Mouse (Mus musculus) midbrain, embryonic 12.5 days (tissue): ENCODE results near the gene Lce1h. TPM values are rescaled to one million over a fixed set of nuclear protein-coding genes. Genes with fewer than 3 reads are reported as not detected.

ENCODE experiments used
- ATAC-seq: fragments of 200-750 bp; cut with Nextera tagmentation; 2 replicates; pipeline ENCODE4 v1.8.0; 2017; ENCODE audit warnings: low read depth, moderate TSS enrichment, moderate library complexity; ENCODE audit not compliant: low FRiP score
- H3K27ac ChIP-seq: fragments of 300-500 bp; sonication (generic); replicated peaks from 2 replicates; pipeline ENCODE4 v1.5.1; 2016; ENCODE audit warnings: mild to moderate bottlenecking
- H3K27me3 ChIP-seq: fragments of 300-500 bp; sonication (generic); 2 replicates; pipeline ENCODE4 v1.6.1; 2016; ENCODE audit warnings: mild to moderate bottlenecking
- H3K36me3 ChIP-seq: fragments of 300-500 bp; sonication (generic); 2 replicates; pipeline ENCODE4 v1.6.1; 2016
- H3K4me1 ChIP-seq: fragments of 300-500 bp; sonication (generic); 2 replicates; pipeline ENCODE4 v1.6.1; 2016
- H3K4me2 ChIP-seq: fragments of 300-500 bp; sonication (generic); replicated peaks from 2 replicates; pipeline ENCODE4 v1.6.1; 2016; ENCODE audit warnings: mild to moderate bottlenecking, moderate library complexity
- H3K4me3 ChIP-seq: fragments of 300-500 bp; sonication (generic); 2 replicates; pipeline ENCODE4 v1.5.1; 2016; ENCODE audit warnings: mild to moderate bottlenecking
- H3K9ac ChIP-seq: fragments of 300-500 bp; sonication (generic); replicated peaks from 2 replicates; pipeline ENCODE4 v1.6.1; 2016; ENCODE audit warnings: mild to moderate bottlenecking, moderate library complexity
- H3K9me3 ChIP-seq: fragments of 300-500 bp; sonication (generic); 2 replicates; pipeline ENCODE4 v1.6.1; 2016; ENCODE audit warnings: mild to moderate bottlenecking
- WGBS: fragments of 180-500 bp; shearing (Covaris S2); methylation state at CpG from one replicate; pipeline ENCODE4 v1.1.7; 2016; 5-methylcytosine and 5-hydroxymethylcytosine counted together
- polyA plus RNA-seq: library from polyadenylated mRNA; unstranded; fragments of >200 nt; fragmentation: Nextera tagmentation; extraction: Ambion mirVana; gene quantifications from 2 replicates; pipeline ENCODE4 v1.2.1, GENCODE M21; 2016

The Lce1h gene
- not detected in 2 replicates for polyA plus RNA-seq

GRCm38 (mm10) chr3:92764965-92765364 lies at the start of gene Lce1h:
Lce1h (minus strand) TSS chr3:92765065.
- no peak within 1 kb of the TSS for H3K9ac ChIP-seq
- WGBS, result 87% methylated on average over 1 of the region's 1 CpGs

GRCm38 (mm10) chr3:92807791-92808190 lies 42.9 kb upstream of the Lce1h start, which contains the start of gene Lce1k:
Lce1k (minus strand) TSS chr3:92807891.
- no peak within 1 kb of the TSS for H3K27ac ChIP-seq
- no peak within 1 kb of the TSS for H3K9ac ChIP-seq
- H3K36me3 ChIP-seq, result no peaks in the 10 kb centered on the region
- H3K4me2 ChIP-seq, result no peak within 1 kb of the TSS
- ATAC-seq, result no peak
- H3K9me3 ChIP-seq, result no peaks in the 10 kb centered on the region
- H3K4me1 ChIP-seq, result no peaks in the 10 kb centered on the region
- no peaks in the 10 kb centered on the region for H3K27me3 ChIP-seq
- H3K4me3 ChIP-seq, result no peak within 1 kb of the TSS

More at GRCm38 (mm10) chr3:92764965-92765364, at the start of gene Lce1h:
- no peak for ATAC-seq
- H3K36me3 ChIP-seq, result no peaks in the 10 kb centered on the region
- H3K4me1 ChIP-seq, result no peaks in the 10 kb centered on the region
- no peaks in the 10 kb centered on the region for H3K27me3 ChIP-seq
- H3K27ac ChIP-seq, result no peak within 1 kb of the TSS
- no peak within 1 kb of the TSS for H3K4me3 ChIP-seq
- H3K4me2 ChIP-seq, result no peak within 1 kb of the TSS
- H3K9me3 ChIP-seq, result no peaks in the 10 kb centered on the region

GRCm38 (mm10) chr3:92790414-92790813 lies 25.5 kb upstream of the Lce1h start, which contains the start of gene Lce1j:
Lce1j (minus strand) TSS chr3:92790514.
- ATAC-seq, result no peak
- WGBS, result 89% methylated on average over 1 of the region's 1 CpGs
- H3K9ac ChIP-seq, result no peak within 1 kb of the TSS

DNA sequence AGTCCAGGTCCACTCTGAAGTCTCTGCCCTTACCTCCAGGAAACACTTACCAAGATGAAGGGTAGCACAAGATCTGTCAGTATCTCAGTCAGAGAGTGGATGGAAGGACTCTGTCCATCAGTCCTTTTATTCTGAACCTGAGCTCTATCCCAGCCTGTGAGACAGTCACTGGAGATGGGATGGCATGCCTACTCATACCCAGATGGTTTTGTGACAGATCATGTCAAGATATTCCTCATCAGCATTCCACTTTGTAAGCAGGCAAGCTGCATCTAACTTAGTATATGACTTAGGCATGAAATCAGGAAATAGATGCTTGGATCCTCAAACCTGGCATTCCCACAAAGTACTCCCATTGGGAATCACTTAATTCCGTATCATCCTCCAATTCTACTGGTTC lies 13.9 kb upstream of the Lce1h start, which contains the start of gene Lce1i:
TSS of gene Lce1i (minus strand) at position 101 of the 400 bp plus-strand sequence.
- Histone ChIP-seq H3K4me3 (no peak within 1 kb of the TSS), H3K4me2 (no peak within 1 kb of the TSS), H3K27me3 (no peaks in the 10 kb centered on the region), H3K9ac (no peak within 1 kb of the TSS), H3K4me1 (no peaks in the 10 kb centered on the region), H3K27ac (no peak within 1 kb of the TSS), H3K36me3 (no peaks in the 10 kb centered on the region), H3K9me3 (no peaks in the 10 kb centered on the region)
- WGBS, result 85% methylated on average over 1 of the region's 1 CpGs
- no peak for ATAC-seq

More at GRCm38 (mm10) chr3:92790414-92790813, 25.5 kb upstream of the Lce1h start, which contains the start of gene Lce1j:
- Histone ChIP-seq H3K9me3 (no peaks in the 10 kb centered on the region), H3K4me3 (no peak within 1 kb of the TSS), H3K4me1 (no peaks in the 10 kb centered on the region), H3K4me2 (no peak within 1 kb of the TSS), H3K36me3 (no peaks in the 10 kb centered on the region), H3K27ac (no peak within 1 kb of the TSS), H3K27me3 (no peaks in the 10 kb centered on the region)

- Histone ChIP-seq H3K9me3 (no peaks in the 10 kb centered on the region), H3K4me1 (no peaks in the 10 kb centered on the region), H3K27me3 (no peaks in the 10 kb centered on the region), H3K4me3 (no peak overlapping the region), H3K36me3 (no peaks in the 10 kb centered on the region), H3K9ac (no peak overlapping the region), H3K4me2 (no peak overlapping the region), H3K27ac (no peak overlapping the region)
- no peak for ATAC-seq
- 20% methylated on average over 3 of the region's 3 CpGs for WGBS
Observed at GRCm38 (mm10) chr3:92771573-92771972, 6.7 kb upstream of the Lce1h start.

DNA sequence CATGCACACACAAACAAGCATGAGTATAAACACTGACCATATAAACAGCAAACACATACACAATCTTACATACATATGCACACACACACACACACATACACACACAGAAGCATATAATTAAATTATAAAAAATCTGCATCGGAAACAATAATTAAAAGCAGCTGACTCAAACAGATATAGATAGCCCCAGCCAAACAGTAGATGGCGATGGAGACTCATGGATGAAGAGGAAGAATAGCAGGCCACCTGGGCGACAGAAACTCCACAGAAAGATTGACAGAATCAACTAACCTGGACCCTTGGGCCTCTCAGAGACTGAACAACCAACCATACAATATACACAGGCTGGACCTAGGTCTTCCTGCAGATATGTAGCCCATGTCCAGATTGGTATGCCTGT lies 11.7 kb downstream of the Lce1h start:
- H3K4me1 ChIP-seq, result no peaks in the 10 kb centered on the region
- H3K36me3 ChIP-seq, result no peaks in the 10 kb centered on the region
- no peak overlapping the region for H3K4me3 ChIP-seq
- no peaks in the 10 kb centered on the region for H3K9me3 ChIP-seq
- H3K27me3 ChIP-seq, result no peaks in the 10 kb centered on the region
- H3K27ac ChIP-seq, result no peak overlapping the region
- H3K4me2 ChIP-seq, result no peak overlapping the region
- H3K9ac ChIP-seq, result no peak overlapping the region
- 46% methylated on average over 3 of the region's 3 CpGs for WGBS
- ATAC-seq, result no peak

- no peak within 1 kb of the TSS for H3K9ac ChIP-seq
- H3K4me2 ChIP-seq, result no peak within 1 kb of the TSS
- no peaks in the 10 kb centered on the region for H3K27me3 ChIP-seq
- no peaks in the 10 kb centered on the region for H3K9me3 ChIP-seq
- no peaks in the 10 kb centered on the region for H3K36me3 ChIP-seq
- no peak for ATAC-seq
- WGBS, result 92% methylated on average over 1 of the region's 1 CpGs
- H3K4me1 ChIP-seq, result no peaks in the 10 kb centered on the region
- H3K27ac ChIP-seq, result no peak within 1 kb of the TSS
- no peak within 1 kb of the TSS for H3K4me3 ChIP-seq
Observed at GRCm38 (mm10) chr3:92752238-92752637, 12.6 kb downstream of the Lce1h start, which contains the start of gene Lce1g. Lce1g (minus strand) TSS chr3:92752338.

DNA sequence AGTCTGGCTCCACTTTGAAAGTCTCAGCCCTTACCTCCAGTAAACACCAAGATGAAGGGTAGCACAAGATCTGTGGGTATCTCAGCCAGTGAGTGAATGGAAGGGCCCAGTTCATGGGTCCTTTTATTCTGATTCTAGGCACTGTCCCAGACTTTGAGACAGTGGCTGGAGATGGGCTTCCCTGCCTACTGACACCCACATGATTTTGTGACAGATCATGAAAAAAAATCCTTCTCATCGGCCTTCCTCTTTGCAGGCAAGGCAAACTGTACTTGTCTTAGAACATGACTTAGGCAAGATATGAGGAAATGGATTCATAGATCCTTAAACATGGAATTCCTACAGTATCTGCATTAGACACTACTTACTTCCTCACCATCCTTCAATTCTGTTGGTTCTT lies 25.9 kb downstream of the Lce1h start, which contains the start of gene Gm38119:
TSS of gene Gm38119 (minus strand) at position 101 of the 400 bp plus-strand sequence.
- WGBS, result 70% methylated on average over 1 of the region's 1 CpGs
- no peak within 1 kb of the TSS for H3K4me2 ChIP-seq

DNA sequence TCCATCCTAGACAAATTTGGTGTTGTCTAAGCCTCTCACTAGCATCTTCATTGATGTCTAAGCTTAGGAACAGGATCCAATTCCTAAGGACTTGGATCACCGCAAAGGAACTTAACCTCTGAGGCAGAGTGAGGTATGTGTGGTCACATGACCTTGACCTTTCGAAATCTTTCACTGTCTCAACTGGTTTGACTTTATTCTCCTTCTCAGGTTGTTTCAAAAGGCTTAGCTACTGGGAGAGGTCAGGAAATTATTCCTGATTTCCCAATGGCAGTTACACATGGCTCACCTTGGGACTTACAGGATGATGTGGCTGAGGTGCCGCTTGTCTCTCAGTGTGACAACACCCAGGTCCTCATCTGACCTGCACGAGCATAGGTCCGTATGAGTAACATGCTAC lies 42.2 kb downstream of the Lce1h start:
- Histone ChIP-seq H3K4me1 (no peaks in the 10 kb centered on the region), H3K4me2 (no peak overlapping the region), H3K9ac (no peak overlapping the region), H3K36me3 (no peaks in the 10 kb centered on the region), H3K4me3 (no peak overlapping the region), H3K27ac (no peak overlapping the region), H3K9me3 (no peaks in the 10 kb centered on the region), H3K27me3 (no peaks in the 10 kb centered on the region)
- ATAC-seq, result no peak
- WGBS, result 93% methylated on average over 5 of the region's 5 CpGs

More for the DNA sequence above, 25.9 kb downstream of the Lce1h start, which contains the start of gene Gm38119:
- no peak within 1 kb of the TSS for H3K27ac ChIP-seq
- no peaks in the 10 kb centered on the region for H3K9me3 ChIP-seq
- no peaks in the 10 kb centered on the region for H3K36me3 ChIP-seq
- no peak for ATAC-seq
- H3K9ac ChIP-seq, result no peak within 1 kb of the TSS
- no peaks in the 10 kb centered on the region for H3K4me1 ChIP-seq
- no peaks in the 10 kb centered on the region for H3K27me3 ChIP-seq
- no peak within 1 kb of the TSS for H3K4me3 ChIP-seq

DNA sequence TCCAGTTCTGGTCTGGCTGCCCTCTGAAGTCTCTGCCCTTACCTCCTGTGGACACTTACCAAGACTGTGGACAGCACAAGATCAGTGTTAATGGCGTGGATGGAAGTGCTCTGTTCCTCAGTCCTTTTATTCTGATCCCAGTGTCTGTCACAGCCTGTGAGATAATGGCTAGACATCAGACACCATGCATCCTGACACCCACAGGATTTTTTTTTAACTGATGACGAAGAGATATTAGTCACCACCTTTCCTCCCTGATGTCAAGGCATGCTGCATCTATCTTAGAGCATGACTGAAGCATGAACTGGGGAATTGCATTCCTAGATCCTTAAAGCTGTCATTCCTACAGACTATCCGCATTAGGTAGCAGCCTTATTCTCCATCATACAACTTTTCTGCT lies 44.6 kb downstream of the Lce1h start, which contains the start of gene Lce1f:
TSS of gene Lce1f (minus strand) at position 101 of the 400 bp plus-strand sequence.
- Histone ChIP-seq H3K27me3 (no peaks in the 10 kb centered on the region), H3K9me3 (no peaks in the 10 kb centered on the region), H3K4me1 (no peaks in the 10 kb centered on the region), H3K27ac (no peak within 1 kb of the TSS), H3K36me3 (no peaks in the 10 kb centered on the region), H3K4me2 (no peak within 1 kb of the TSS), H3K9ac (no peak within 1 kb of the TSS), H3K4me3 (no peak within 1 kb of the TSS)
- WGBS, result 80% methylated on average over 3 of the region's 3 CpGs
- no peak for ATAC-seq

DNA sequence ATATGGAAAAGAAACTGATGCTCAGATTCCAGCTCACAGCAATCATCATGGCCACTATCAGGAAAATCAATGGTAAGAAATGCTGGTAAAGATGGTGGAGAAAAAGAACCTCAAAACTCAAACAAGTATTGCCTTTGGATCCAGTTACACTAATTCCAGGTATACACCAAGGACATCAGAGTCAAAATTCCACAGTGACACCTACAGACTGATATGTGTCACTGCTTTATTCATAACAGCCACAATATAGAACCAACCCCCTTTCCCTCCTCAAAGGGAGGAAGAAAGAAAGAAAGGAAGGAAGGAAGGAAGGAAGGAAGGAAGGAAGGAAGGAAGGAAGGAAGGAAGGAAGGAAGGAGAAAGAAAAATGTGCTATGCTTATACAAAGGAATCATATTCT lies 49.7 kb downstream of the Lce1h start:
- no peaks in the 10 kb centered on the region for H3K36me3 ChIP-seq
- no peak overlapping the region for H3K9ac ChIP-seq
- no peak overlapping the region for H3K4me2 ChIP-seq
- H3K9me3 ChIP-seq, result no peaks in the 10 kb centered on the region
- H3K27me3 ChIP-seq, result no peaks in the 10 kb centered on the region
- no peak for ATAC-seq
- H3K4me1 ChIP-seq, result no peaks in the 10 kb centered on the region
- H3K27ac ChIP-seq, result no peak overlapping the region
- H3K4me3 ChIP-seq, result no peak overlapping the region
